Mouse (Mus musculus) mouse trophoblast stem cell (cell line): ENCODE measurements around the gene Rmdn2.

Source experiments
- in situ Hi-C, 2 experiments: fragments of 300-500 bp; cut with MseI, MboI; formaldehyde crosslinking; loops; 2 replicates in 1 of 2; 3 replicates in 1 of 2; pipeline ENCODE4 v1.15.1; 2025

Gene Rmdn2

GRCm38 (mm10) chr17:79700871-79701270 is 89.2 kb downstream of the Rmdn2 start:
- in situ Hi-C loops = loop anchor here in 1 of 2 experiments (25.0 kb wide), 1 partner anchor 311 kb away; no protein-coding TSS in a partner anchor

- in situ Hi-C loops = loop anchor here in 1 of 2 experiments (25.0 kb wide), 1 partner anchor 306 kb away; no protein-coding TSS in a partner anchor
Observed at GRCm38 (mm10) chr17:79705671-79706455, 94.2 kb downstream of the Rmdn2 start.

- in situ Hi-C loops = loop anchor here in 1 of 2 experiments (25.0 kb wide), 1 partner anchor 304 kb away; no protein-coding TSS in a partner anchor
Observed at GRCm38 (mm10) chr17:79708168-79708567, 96.5 kb downstream of the Rmdn2 start.

GRCm38 (mm10) chr17:79709718-79710117 is 98.1 kb downstream of the Rmdn2 start:
- in situ Hi-C loops = loop anchor here in 1 of 2 experiments (25.0 kb wide), 1 partner anchor 303 kb away; no protein-coding TSS in a partner anchor

GRCm38 (mm10) chr17:79710246-79710842 is 98.7 kb downstream of the Rmdn2 start:
- in situ Hi-C loops = loop anchor here in 1 of 2 experiments (25.0 kb wide), 1 partner anchor 302 kb away; no protein-coding TSS in a partner anchor

- in situ Hi-C loops = loop anchor here in 1 of 2 experiments (25.0 kb wide), 1 partner anchor 300 kb away; no protein-coding TSS in a partner anchor
Observed at GRCm38 (mm10) chr17:79711944-79712343, 100.3 kb downstream of the Rmdn2 start.

- in situ Hi-C loops = loop anchor here in 1 of 2 experiments (25.0 kb wide), 1 partner anchor 300 kb away; no protein-coding TSS in a partner anchor
Observed at GRCm38 (mm10) chr17:79712536-79712935, 100.9 kb downstream of the Rmdn2 start.

- in situ Hi-C loops = loop anchor here in 1 of 2 experiments (25.0 kb wide), 1 partner anchor 299 kb away; no protein-coding TSS in a partner anchor
Observed at GRCm38 (mm10) chr17:79713276-79713642, 101.6 kb downstream of the Rmdn2 start.

- in situ Hi-C loops = loop anchor here in 1 of 2 experiments (25.0 kb wide), 1 partner anchor 298 kb away; no protein-coding TSS in a partner anchor
Observed at GRCm38 (mm10) chr17:79713643-79714367, 102.1 kb downstream of the Rmdn2 start.

GRCm38 (mm10) chr17:79714368-79714895 is 102.8 kb downstream of the Rmdn2 start:
- in situ Hi-C loops = loop anchor here in 1 of 2 experiments (25.0 kb wide), 1 partner anchor 298 kb away; no protein-coding TSS in a partner anchor

- in situ Hi-C loops = loop anchor here in 1 of 2 experiments (25.0 kb wide), 1 partner anchor 297 kb away; no protein-coding TSS in a partner anchor
Observed at GRCm38 (mm10) chr17:79714931-79715637, 103.4 kb downstream of the Rmdn2 start, which contains the start of gene Cyp1b1. Gene Cyp1b1 (minus strand): TSS chr17:79715061.

GRCm38 (mm10) chr17:79715649-79716143 is 104.0 kb downstream of the Rmdn2 start:
- in situ Hi-C loops = loop anchor here in 1 of 2 experiments (25.0 kb wide), 1 partner anchor 297 kb away; no protein-coding TSS in a partner anchor

GRCm38 (mm10) chr17:79720681-79721080 is 109.0 kb downstream of the Rmdn2 start:
- in situ Hi-C loops = loop anchor here in 1 of 2 experiments (25.0 kb wide), 1 partner anchor 292 kb away; no protein-coding TSS in a partner anchor

GRCm38 (mm10) chr17:79726613-79727012 is 115.0 kb downstream of the Rmdn2 start:
- in situ Hi-C loops = no loop called here

GRCm38 (mm10) chr17:79728053-79728584 is 116.5 kb downstream of the Rmdn2 start:
- in situ Hi-C loops = no loop called here

GRCm38 (mm10) chr17:79728585-79729503 is 117.2 kb downstream of the Rmdn2 start:
- in situ Hi-C loops = no loop called here

- in situ Hi-C loops = no loop called here
Observed at GRCm38 (mm10) chr17:79730988-79731387, 119.3 kb downstream of the Rmdn2 start.

GRCm38 (mm10) chr17:79733039-79733438 is 121.4 kb downstream of the Rmdn2 start:
- in situ Hi-C loops = no loop called here

- in situ Hi-C loops = no loop called here
Observed at GRCm38 (mm10) chr17:79737598-79737997, 125.9 kb downstream of the Rmdn2 start.
